Mouse (Mus musculus) heart, adult 18-20 months (tissue): ENCODE measurements around the gene Xpa. TPM values are rescaled to one million over a fixed set of nuclear protein-coding genes. Genes with fewer than 3 reads are reported as not detected.

Source experiments
- DNase-seq, 2 experiments: peaks; one replicate each; pipeline ENCODE4 v3.0.0; 2021 to 2022; ENCODE audit warnings: mixed read lengths in 1 of 2
- total RNA-seq, 2 experiments: library from RNA; stranded (reverse); gene quantifications; 2 replicates each; pipeline ENCODE4 v1.2.3; 2021

The Xpa gene
- total RNA-seq, 2 experiments from 2014 or later: 6.3 to 7.3 TPM

- no peak for DNase-seq
Measured at GRCm38 (mm10) chr4:46146881-46147280, 49.2 kb downstream of the Xpa start.

DNA sequence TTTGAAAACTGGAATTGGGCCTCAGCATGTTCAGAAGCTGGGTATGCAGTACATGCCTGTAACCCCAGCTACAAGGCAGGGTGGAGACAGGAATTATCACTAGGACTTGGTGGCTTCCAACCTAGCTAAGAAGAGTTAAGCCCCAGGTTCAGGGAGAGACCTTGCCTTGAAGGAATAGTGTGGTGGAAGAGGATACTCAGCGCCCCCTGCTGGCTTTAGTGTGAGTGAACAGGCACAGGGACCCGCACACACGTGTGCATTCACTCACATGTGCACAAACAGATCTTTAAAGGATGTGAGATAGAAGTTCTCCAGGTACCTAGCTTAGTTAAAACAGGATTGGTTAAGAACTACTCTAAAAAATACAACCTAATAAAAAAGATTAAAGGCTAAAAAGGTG lies 51.8 kb downstream of the Xpa start:
- no peak for DNase-seq

DNA sequence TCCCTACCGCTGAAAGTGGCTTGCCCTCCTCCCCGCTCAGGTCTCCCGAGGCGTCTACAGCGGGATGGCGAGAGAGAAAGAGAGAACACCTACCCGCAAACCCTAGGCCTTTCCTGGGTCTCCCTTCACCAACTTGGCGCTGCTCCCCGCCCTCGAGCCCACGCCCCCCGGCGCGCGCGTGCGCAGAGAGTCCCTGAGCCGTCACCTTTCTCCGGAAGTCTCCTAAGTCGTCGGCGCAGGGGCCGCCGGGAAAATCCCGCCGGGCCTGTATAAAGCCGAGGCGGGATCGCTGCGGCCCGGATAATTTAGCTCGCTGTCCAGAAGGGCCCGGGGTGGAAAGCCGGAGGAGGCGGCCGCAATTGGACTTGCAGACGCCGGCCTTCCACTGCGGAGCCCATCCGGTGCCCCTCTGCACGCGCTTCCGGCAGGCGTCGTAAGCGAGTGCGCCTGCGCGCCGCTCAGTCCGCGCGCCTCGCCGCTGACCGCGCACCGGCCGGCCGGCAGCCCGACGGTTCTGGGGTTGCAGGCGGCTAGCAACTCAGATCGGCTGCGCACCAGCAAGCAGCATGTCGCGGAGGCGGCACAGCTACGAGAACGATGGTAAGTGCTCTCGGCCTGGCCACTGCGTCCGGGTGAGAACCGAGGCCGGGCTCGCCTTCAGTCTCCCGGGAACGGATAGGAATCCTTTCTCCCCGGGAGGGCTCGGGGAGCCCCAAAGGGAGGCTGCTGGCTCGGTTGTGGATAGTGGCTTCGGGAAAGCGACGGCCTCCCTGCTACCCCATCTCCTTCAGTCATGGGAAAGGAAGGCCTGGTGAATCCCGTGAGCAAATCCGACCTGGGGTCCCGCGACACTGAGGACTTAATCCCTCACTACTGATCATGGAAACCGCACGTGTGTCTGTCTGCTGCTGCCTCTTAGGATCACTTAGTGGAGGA lies 57.6 kb downstream of the Xpa start, which contains the start of the genes Ncbp1 and Tstd2:
Ncbp1 (plus strand) TSS at position 327 of the 936 bp plus-strand sequence.
Tstd2 (minus strand) TSS at position 408 of the 936 bp plus-strand sequence.
- DNase-seq: peak; percentile 94 to 97

DNA sequence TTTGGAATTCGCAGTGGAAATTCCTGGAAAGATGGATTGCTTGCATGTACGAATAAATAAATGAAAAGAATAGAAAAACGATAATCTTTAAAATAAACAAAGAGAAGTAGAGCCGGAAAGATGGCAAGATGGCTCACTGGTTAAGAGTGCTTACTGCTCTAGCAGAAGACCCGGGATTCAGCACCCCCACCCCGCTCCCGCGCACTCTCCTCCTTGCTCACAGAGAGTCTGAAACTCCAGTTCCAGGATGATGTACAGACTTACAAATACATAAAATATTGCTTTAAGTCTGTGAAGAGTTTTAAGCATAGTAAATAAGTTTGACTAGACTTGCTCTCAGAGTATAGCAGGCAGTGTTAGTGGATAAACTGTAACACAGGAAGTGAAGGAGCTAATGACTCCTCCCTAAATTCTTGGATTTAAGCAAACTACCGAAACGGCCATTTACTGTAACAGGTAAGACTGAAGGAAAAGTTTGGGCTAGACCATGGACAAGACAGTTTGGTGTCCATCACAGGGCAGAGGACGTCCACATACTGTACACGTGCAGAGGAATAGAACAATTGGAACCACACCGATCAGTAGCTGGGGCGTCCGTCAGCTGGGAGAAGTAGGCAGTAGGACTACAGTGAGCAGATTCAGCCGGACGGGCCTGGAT lies 58.4 kb downstream of the Xpa start:
- DNase-seq: no peak

DNA sequence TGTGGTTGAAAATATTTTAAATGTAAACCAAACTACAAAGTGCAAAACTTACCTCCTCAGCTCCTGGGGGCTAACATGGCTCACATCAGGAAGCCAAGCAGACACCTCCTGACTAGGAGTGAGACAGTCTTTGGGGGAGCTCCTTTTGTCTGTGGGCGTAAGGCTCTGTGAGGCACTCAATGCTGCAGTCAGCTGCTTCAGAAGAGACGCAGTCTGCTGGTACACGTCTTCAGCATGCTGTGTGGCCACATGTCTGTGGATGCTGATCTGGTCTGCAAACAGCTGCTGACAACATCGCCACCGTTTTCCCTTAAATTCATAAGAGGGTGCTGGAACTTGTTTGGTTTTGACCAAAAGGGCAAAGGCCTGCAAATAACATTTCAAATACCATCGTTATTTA lies 64.3 kb downstream of the Xpa start:
- DNase-seq: no peak

- DNase-seq: peak; percentile 19 to 67
Measured at GRCm38 (mm10) chr4:46130221-46130620, 65.9 kb downstream of the Xpa start.

DNA sequence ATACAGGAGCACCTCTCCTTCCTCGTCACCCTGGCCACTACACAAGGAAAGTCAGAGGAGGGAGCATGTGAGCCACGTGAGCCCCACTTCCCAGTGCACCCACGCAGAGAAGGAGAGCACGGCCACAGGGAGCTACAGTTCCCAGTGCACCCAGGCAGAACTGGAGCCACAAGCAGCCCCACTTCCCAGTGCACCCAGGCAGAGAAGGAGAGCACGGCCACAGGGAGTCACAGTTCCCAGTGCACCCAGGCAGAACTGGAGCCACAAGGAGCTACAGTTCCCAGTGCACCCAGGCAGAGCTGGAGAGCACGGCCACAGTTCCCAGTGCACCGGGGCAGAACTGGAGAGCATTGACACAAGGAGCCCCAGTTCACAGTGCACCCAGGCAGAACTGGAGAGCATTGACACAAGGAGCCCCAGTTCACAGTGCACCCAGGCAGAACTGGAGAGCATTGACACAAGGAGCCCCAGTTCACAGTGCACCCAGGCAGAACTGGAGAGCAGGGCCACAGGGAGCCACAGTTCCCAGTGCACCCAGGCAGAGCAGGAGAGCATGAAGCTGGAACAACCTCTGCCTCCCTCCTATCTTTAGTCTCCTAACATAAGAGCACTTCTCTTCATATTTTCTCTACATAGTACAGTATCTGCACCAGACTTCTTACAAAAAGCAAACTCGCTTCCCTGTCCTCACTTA lies 66.7 kb downstream of the Xpa start:
- DNase-seq: no peak

DNA sequence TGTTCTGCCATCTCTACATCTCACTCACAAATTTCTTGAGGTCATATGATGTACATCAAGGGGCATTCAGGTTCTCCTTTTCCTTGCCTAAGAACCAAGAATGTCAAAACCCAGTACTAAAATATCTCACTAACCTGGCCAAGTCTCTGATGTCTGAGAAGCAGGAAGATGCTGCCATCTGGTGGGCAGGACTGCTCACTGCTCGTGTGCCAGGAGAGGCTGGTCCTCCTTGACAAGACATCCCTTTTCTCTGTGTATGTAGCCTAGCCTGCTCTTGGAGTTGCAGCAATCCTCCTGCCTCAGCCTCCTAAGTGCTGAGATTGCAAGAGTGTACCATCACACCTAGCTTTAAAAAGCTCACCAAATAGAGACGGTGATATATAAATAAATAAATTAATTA lies 69.6 kb downstream of the Xpa start:
- peak; percentile 64 to 85 for DNase-seq

- DNase-seq: no peak
Measured at GRCm38 (mm10) chr4:46123358-46123757, 72.8 kb downstream of the Xpa start.

- no peak for DNase-seq
Measured at GRCm38 (mm10) chr4:46120767-46121166, 75.3 kb downstream of the Xpa start.

- DNase-seq: no peak
Measured at GRCm38 (mm10) chr4:46119514-46120094, 76.5 kb downstream of the Xpa start.

GRCm38 (mm10) chr4:46117536-46117935 lies 78.6 kb downstream of the Xpa start:
- DNase-seq: no peak

- DNase-seq: peak in 1 of 2 experiments; percentile 26
Measured at GRCm38 (mm10) chr4:46116544-46117175, 79.5 kb downstream of the Xpa start.

DNA sequence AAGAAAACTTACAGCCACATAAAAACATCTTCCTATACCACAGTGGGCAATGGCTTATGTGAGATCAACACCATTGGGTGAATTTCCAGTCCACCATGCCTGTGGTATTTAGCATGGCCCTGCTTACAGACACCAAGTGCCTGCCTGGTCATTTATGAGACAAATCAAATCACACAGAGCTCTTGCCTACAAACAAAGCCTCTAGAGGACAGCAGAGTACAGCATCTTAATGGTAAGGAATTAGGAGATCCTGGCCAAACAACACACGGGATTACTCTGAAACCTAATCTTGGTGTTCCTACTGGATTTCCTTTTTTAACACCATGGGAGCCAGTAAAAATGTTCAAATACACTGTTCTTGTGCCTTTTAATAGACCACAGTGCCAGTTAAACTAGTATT lies 80.8 kb downstream of the Xpa start:
- no peak for DNase-seq

- DNase-seq: no peak
Measured at GRCm38 (mm10) chr4:46111361-46111760, 84.8 kb downstream of the Xpa start.

GRCm38 (mm10) chr4:46110084-46110483 lies 86.0 kb downstream of the Xpa start:
- DNase-seq: no peak

Other genes with a start within 250 kb of the Xpa start
- 10 to 100 TPM; 11.0 to 12.3 TPM for gene Tdrd7, start 231.0 kb downstream of the Xpa start, total RNA-seq
- 100 to 1,000 TPM; 228 to 259 TPM for gene Tmod1, start 157.4 kb downstream of the Xpa start, total RNA-seq
- gene Ncbp1, start 57.7 kb downstream of the Xpa start, total RNA-seq: 10 to 100 TPM; 20.4 to 20.9 TPM
- gene Tstd2, start 57.6 kb downstream of the Xpa start, total RNA-seq: 10 to 100 TPM; 15.0 to 17.3 TPM
- not detected for gene Foxe1, start 147.3 kb upstream of the Xpa start, total RNA-seq
- 1 to 10 TPM; 3.2 to 4.7 TPM for gene Trmo, start 193.1 kb upstream of the Xpa start, total RNA-seq
- gene Hemgn, start 217.2 kb upstream of the Xpa start, total RNA-seq: under 1 TPM; 0.15 TPM